Mouse (Mus musculus): ENCODE results near the gene Slc48a1. TPM values are rescaled to one million over a fixed set of nuclear protein-coding genes. Genes with fewer than 3 reads are reported as not detected.

The Slc48a1 gene
- polyA plus RNA-seq (2012; rRNA removed): 94.0 and 117 TPM in 2 replicates

DNA sequence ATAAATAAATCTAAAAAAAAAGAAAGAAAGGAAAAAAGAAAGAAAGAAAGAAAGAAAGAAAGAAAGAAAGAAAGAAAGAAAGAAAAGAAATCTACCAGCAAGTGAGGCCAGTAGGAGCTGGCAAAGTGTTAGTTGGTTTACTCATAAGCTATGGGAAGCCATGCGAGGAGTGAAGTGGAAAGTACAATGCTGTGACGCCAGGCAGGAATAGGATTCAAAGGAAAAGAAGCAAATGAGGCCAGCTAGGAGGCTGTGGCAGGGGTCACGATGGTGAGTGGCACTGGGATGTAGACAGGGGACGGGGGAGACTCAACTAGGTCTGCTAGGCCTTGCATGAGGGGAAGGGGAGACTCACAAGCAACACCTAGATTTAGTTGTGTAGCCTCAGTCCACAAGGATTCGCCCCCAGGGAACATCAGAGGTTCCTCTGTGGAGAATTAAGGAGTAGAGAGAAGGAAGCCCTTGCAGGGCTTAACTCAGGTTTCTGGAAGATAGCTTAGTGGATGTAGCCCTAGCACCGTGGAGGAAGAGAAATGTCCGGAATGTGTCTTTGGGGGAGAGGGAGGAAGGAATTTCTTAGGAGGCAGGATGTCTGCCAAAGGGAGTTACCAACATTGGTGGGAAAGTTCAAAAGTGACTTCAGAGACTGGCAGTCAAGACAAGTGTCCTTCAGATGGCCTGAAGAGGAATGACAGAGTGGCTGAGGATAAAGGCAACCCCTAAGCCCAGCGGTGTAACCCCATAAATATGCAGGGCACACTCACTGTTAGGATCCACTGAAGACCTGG, at the start of gene Slc48a1:
TSS of gene Slc48a1 (plus strand) at position 210 of the 788 bp plus-strand sequence.
- no peak within 1 kb of the TSS for H3K4me3 ChIP-seq (ENCODE audit: extremely low read depth, insufficient read depth, insufficient read length)
- no peak for DNase-seq (ENCODE audit: low read depth in 1 of 2, low spot score in 2 of 2)
- H3K4me1 ChIP-seq (ENCODE audit: control insufficient read depth, insufficient read depth, insufficient read length): peaks cover 4% of the 10 kb centered on the region; the same call in 1 of the 2 replicates
- 86% methylated on average over 8 of the region's 8 CpGs for WGBS
- no peak for TF ChIP-seq CTCF (IDR thresholded peaks at IDR 0.05; ENCODE audit: extremely low read depth, insufficient read depth, insufficient read length, insufficient replicate concordance)
- TF ChIP-seq POLR2A (IDR thresholded peaks at IDR 0.05; ENCODE audit: low read depth, low read length): no peak
- 0 out of 2 replicates have a peak within 1 kb of the TSS, but pooled peaks have one; percentile 25 for H3K27ac ChIP-seq (ENCODE audit: insufficient read depth, low read length)
- H3K27me3 ChIP-seq (ENCODE audit: control insufficient read depth, insufficient read depth, low read length): no peaks in the 10 kb centered on the region
- no peaks in the 10 kb centered on the region for H3K36me3 ChIP-seq (ENCODE audit: control insufficient read depth, insufficient read depth, low read length)

DNA sequence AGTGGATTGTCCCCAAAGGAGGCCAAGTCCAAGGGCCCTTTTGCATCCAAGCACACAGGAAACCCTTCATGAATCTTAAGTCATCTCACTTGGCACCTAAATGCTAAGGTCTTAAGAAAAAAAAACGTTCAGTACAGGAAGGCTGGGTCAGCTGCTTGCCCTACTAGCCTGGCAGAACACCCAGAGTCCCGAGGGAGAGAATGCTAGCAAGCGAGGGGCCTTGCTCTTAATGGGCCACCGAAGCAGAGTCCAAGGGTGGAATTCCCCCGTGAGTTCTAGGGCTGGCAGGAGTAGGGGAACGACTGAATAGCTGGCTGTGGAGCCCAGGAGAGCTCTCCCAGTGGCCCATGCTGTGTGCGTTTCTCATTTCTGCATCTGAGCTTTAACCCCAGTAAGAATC, 49.5 kb upstream of the Slc48a1 start:
- no peaks in the 10 kb centered on the region for H3K36me3 ChIP-seq (ENCODE audit: control insufficient read depth, insufficient read depth, low read length)
- H3K27me3 ChIP-seq (ENCODE audit: control insufficient read depth, insufficient read depth, low read length): no peaks in the 10 kb centered on the region
- H3K4me1 ChIP-seq (ENCODE audit: control insufficient read depth, insufficient read depth, insufficient read length): peaks cover 21% of the 10 kb centered on the region; the same call in 1 of the 2 replicates
- WGBS: 24% methylated on average over 7 of the region's 7 CpGs
- TF ChIP-seq POLR2A (IDR thresholded peaks at IDR 0.05; ENCODE audit: low read depth, low read length) (no peak), CTCF (IDR thresholded peaks at IDR 0.05; ENCODE audit: extremely low read depth, insufficient read depth, insufficient read length, insufficient replicate concordance) (no peak)
- H3K27ac ChIP-seq (ENCODE audit: insufficient read depth, low read length): no peak overlapping the region
- no peak overlapping the region for H3K4me3 ChIP-seq (ENCODE audit: extremely low read depth, insufficient read depth, insufficient read length)
- DNase-seq (ENCODE audit: low read depth in 1 of 2, low spot score in 2 of 2): no peak

DNA sequence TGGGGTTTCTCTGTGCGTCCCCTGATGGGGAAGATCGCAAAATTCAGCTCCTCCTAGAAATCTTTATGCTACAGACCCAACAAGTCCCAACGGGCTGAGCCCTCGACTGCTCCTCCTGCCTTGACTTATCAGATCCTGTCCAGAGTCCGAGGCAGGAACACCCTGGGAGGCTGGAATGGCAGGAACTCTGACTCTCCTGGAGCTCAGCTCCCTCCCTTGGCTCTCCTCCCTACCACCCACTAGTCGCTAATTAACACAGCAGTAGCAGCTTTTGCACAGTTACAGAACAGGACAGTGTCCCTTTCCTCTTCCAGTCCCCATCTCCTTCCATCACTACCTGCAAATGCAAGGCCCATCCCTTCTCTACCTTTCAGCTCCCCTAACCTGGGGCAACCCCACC, 48.0 kb upstream of the Slc48a1 start:
- H3K4me1 ChIP-seq (ENCODE audit: control insufficient read depth, insufficient read depth, insufficient read length): peaks cover 21% of the 10 kb centered on the region; the same call in 1 of the 2 replicates
- H3K4me3 ChIP-seq (ENCODE audit: extremely low read depth, insufficient read depth, insufficient read length): no peak overlapping the region
- H3K36me3 ChIP-seq (ENCODE audit: control insufficient read depth, insufficient read depth, low read length): no peaks in the 10 kb centered on the region
- WGBS: 83% methylated on average over 6 of the region's 6 CpGs
- TF ChIP-seq POLR2A (IDR thresholded peaks at IDR 0.05; ENCODE audit: low read depth, low read length): no peak
- no peak for TF ChIP-seq CTCF (IDR thresholded peaks at IDR 0.05; ENCODE audit: extremely low read depth, insufficient read depth, insufficient read length, insufficient replicate concordance)
- no peak overlapping the region for H3K27ac ChIP-seq (ENCODE audit: insufficient read depth, low read length)
- DNase-seq (ENCODE audit: low read depth in 1 of 2, low spot score in 2 of 2): no peak
- no peaks in the 10 kb centered on the region for H3K27me3 ChIP-seq (ENCODE audit: control insufficient read depth, insufficient read depth, low read length)

DNA sequence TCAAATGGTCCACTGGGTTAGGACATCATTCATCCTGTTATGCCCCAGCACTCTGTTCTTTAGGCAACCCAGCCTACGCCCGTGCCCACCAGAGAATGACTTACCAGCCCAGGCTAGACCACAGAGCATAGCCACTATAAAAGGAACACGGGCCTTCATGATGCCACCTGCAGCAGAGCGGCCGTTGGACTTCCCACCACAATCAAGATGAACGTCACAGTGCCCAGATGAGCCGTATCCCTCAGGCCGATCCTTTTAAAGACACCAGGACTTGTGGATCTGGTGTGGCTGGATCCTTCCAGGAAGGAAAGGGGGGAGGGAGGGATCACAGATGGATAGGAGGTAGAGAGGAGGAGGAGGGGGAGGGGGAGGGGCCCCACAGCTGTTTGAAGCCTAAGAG, 47.2 kb upstream of the Slc48a1 start, which contains the start of gene Endou:
TSS of gene Endou (minus strand) at position 229 of the 400 bp plus-strand sequence.
- Histone ChIP-seq H3K36me3 (ENCODE audit: control insufficient read depth, insufficient read depth, low read length) (no peaks in the 10 kb centered on the region), H3K27ac (ENCODE audit: insufficient read depth, low read length) (no peak within 1 kb of the TSS), H3K27me3 (ENCODE audit: control insufficient read depth, insufficient read depth, low read length) (no peaks in the 10 kb centered on the region), H3K4me1 (ENCODE audit: control insufficient read depth, insufficient read depth, insufficient read length) (peaks cover 21% of the 10 kb centered on the region; the same call in 1 of the 2 replicates), H3K4me3 (ENCODE audit: extremely low read depth, insufficient read depth, insufficient read length) (no peak within 1 kb of the TSS)
- TF ChIP-seq CTCF (IDR thresholded peaks at IDR 0.05; ENCODE audit: extremely low read depth, insufficient read depth, insufficient read length, insufficient replicate concordance) (no peak), POLR2A (IDR thresholded peaks at IDR 0.05; ENCODE audit: low read depth, low read length) (no peak)
- 41% methylated on average over 8 of the region's 8 CpGs for WGBS
- DNase-seq (ENCODE audit: low read depth in 1 of 2, low spot score in 2 of 2): no peak

DNA sequence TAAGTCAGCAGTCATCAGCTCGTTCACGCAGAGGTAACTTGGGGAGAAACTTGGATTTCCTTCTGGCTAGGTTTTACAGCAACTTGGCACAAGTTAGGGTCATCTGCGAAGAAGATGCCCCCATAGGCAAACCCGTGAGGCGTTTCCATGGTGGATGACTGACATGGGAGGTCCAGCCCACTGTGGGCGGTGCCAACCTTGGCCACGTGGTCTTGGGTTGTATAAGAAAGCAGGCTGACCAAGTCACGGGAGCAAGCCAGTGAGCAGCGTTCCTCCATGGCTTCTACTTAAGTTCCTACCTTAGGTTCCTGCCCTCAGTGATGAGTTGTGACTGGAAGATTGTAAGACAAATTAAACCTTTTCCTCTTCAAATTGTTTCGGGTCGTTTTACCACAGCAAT, 46.3 kb upstream of the Slc48a1 start:
- WGBS: 86% methylated on average over 11 of the region's 11 CpGs
- Histone ChIP-seq H3K4me1 (ENCODE audit: control insufficient read depth, insufficient read depth, insufficient read length) (peaks cover 18% of the 10 kb centered on the region; the same call in 1 of the 2 replicates), H3K4me3 (ENCODE audit: extremely low read depth, insufficient read depth, insufficient read length) (no peak overlapping the region), H3K27me3 (ENCODE audit: control insufficient read depth, insufficient read depth, low read length) (no peaks in the 10 kb centered on the region), H3K36me3 (ENCODE audit: control insufficient read depth, insufficient read depth, low read length) (no peaks in the 10 kb centered on the region), H3K27ac (ENCODE audit: insufficient read depth, low read length) (no peak overlapping the region)
- TF ChIP-seq POLR2A (IDR thresholded peaks at IDR 0.05; ENCODE audit: low read depth, low read length): no peak
- no peak for TF ChIP-seq CTCF (IDR thresholded peaks at IDR 0.05; ENCODE audit: extremely low read depth, insufficient read depth, insufficient read length, insufficient replicate concordance)
- DNase-seq (ENCODE audit: low read depth in 1 of 2, low spot score in 2 of 2): no peak

DNA sequence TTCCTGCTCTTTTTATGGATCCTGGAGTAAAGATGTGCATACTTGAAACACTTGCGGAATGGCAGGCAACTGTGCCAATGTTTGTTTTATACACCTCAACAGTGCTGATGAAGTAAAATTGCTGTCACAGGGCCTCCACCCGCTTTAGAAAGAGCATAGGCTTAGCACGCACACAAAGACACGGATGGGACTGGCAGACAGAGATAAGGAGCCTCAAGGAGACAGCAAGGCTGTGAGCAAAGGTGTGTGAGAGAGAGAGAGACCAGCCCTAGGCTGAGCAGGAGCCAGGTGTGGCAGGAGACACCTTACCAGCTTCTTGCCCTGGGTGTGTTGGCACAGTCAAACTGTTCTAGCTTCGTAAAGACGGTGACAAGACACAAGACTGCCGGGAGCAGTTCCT, 39.4 kb upstream of the Slc48a1 start:
- no peak for DNase-seq (ENCODE audit: low read depth in 1 of 2, low spot score in 2 of 2)
- H3K36me3 ChIP-seq (ENCODE audit: control insufficient read depth, insufficient read depth, low read length): no peaks in the 10 kb centered on the region
- peaks cover 22% of the 10 kb centered on the region; the same call in 1 of the 2 replicates for H3K4me1 ChIP-seq (ENCODE audit: control insufficient read depth, insufficient read depth, insufficient read length)
- H3K4me3 ChIP-seq (ENCODE audit: extremely low read depth, insufficient read depth, insufficient read length): no peak overlapping the region
- 84% methylated on average over 7 of the region's 7 CpGs for WGBS
- no peak overlapping the region for H3K27ac ChIP-seq (ENCODE audit: insufficient read depth, low read length)
- TF ChIP-seq POLR2A (IDR thresholded peaks at IDR 0.05; ENCODE audit: low read depth, low read length) (no peak), CTCF (IDR thresholded peaks at IDR 0.05; ENCODE audit: extremely low read depth, insufficient read depth, insufficient read length, insufficient replicate concordance) (no peak)
- H3K27me3 ChIP-seq (ENCODE audit: control insufficient read depth, insufficient read depth, low read length): no peaks in the 10 kb centered on the region

DNA sequence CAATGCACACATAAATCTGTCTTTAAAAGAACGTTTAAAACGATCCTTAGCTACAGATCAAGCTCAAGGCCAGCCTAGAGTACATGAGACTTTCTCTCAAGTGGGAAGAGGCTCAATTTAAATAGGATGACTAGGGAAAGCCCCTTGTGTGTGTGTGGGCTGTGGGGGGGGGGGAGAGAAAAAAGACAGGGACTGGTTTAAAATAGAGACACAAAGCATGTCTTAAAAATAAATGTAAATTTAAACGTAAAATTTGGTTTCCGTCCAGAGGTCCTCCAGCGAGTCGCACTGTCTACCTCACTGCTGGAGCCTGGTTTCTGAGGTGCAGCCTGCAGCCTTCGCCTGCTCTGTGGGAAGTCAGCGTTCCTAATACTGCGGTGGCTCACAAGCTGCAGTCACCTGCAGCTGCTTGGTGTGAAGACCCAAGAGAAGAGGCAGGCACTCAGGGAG, 38.0 kb upstream of the Slc48a1 start:
- Histone ChIP-seq H3K27me3 (ENCODE audit: control insufficient read depth, insufficient read depth, low read length) (no peaks in the 10 kb centered on the region), H3K27ac (ENCODE audit: insufficient read depth, low read length) (peak overlapping the region; percentile 36; the same call in 1 of the 2 replicates), H3K4me1 (ENCODE audit: control insufficient read depth, insufficient read depth, insufficient read length) (peaks cover 31% of the 10 kb centered on the region; the same call in 1 of the 2 replicates), H3K4me3 (ENCODE audit: extremely low read depth, insufficient read depth, insufficient read length) (no peak overlapping the region), H3K36me3 (ENCODE audit: control insufficient read depth, insufficient read depth, low read length) (no peaks in the 10 kb centered on the region)
- no peak for TF ChIP-seq CTCF (IDR thresholded peaks at IDR 0.05; ENCODE audit: extremely low read depth, insufficient read depth, insufficient read length, insufficient replicate concordance)
- DNase-seq (ENCODE audit: low read depth in 1 of 2, low spot score in 2 of 2): no peak
- 46% methylated on average over 9 of the region's 9 CpGs for WGBS
